Mouse (Mus musculus): ENCODE results near the gene Adamts16.
"Not testable (repeated sequence)": the region's sequence is repeated elsewhere in the genome, so short reads cannot be mapped to it uniquely, and the experiment has no call there.

Gene Adamts16
- long read RNA-seq, experiment 1: 0 reads
- long read RNA-seq, experiment 2: 0 reads

GRCm38 (mm10) chr13:70841421-70841904 is at the start of gene Adamts16:
TSS of gene Adamts16 (minus strand) at chr13:70841811.
- intact Hi-C loops (cut with DNase I): loop anchor here (5.0 kb wide), 1 partner anchor 161 kb away; no protein-coding TSS in a partner anchor

- intact Hi-C loops (cut with DNase I): no loop called here
Observed at GRCm38 (mm10) chr13:70887136-70887535, 45.5 kb upstream of the Adamts16 start.

GRCm38 (mm10) chr13:70885006-70885405 is 43.4 kb upstream of the Adamts16 start:
- intact Hi-C loops (cut with DNase I): no loop called here

GRCm38 (mm10) chr13:70883891-70884890 is 42.6 kb upstream of the Adamts16 start:
- intact Hi-C loops (cut with DNase I): no loop called here

- intact Hi-C loops (cut with DNase I): not testable (repeated sequence)
Observed at GRCm38 (mm10) chr13:70879971-70880370, 38.4 kb upstream of the Adamts16 start.

DNA sequence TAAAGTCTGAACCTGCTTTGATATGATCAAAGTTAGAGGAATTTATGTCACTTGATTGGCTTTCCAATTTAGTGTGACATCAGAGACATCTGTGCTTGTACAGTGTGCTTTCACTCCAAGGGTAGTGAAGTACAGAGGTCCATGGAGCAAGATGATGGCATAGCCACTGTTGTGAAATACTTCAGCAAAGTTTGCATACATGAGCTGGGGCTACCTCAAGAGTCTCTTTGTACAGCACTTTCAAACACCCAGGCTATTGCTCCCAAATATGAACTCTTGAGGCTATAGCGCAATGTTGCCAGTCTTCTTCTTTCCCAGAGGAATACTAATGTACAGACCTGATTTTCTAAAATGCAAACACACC is 35.9 kb upstream of the Adamts16 start:
- intact Hi-C loops (cut with DNase I): no loop called here

DNA sequence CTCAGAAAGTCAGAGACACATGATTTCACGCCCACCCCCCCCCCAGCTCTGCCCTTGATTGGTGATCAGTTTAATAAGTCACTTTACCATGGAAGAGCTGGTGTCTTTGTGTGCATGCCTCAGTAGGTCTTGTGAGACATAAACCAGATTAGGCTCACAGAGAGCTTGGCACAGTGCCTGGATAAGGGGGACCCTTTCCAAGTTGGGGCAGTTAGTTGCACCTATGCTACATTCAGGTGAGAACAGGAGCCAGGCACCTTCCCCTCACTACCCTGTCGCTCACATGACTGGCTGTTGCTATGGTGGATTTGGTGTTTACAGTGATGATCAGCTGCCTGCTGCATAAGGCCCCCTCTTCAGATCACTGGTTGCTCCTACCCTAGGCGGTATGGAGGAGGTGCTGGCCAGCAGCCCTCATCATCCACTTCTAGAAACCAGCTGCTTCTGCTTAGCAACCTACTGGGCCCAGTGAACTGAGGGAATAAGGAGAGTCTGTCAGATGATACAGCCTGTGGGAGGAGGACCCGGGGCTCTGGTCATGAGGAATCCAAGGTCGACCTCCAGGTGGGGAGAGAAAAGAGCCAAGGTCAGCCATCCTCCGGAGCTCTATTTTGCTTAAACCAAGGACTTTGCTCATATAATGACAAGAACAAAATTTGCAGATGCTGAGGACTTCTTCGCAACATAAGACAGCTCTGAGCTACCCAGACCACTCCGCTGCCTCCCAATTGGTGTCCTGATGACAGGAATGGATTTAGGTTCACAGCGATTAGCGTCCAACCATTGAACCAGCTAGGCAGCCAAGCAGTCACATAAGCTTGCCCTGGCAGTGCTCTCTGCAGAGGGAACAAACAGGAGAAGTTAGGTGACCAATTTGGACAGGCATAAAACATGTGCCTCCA is 35.3 kb upstream of the Adamts16 start:
- intact Hi-C loops (cut with DNase I): no loop called here

DNA sequence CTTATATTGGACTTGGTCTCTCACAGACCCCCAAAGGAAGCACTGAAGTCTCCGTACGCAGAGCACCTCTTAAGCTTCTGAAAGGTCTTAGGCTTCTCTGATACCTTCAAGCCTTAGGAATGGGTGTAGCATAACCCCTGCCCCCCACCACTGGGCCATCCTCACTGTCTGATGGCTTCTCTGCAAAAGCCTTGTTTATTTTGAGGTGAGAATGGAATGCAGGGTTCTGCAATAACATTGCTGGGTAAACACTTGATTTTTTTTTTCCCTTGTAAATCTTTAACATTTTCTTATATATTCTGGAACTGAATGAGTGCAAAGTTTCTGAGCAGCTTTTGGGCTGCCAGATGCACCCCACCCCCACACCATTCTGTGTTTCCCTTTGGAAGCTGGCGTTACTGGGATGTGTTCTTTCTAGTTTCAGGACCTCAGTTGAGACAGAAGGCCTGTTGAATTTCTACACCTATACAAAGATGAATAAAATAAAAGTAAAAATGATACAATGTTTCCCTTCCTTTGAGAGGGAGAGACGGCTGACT is 33.9 kb upstream of the Adamts16 start:
- intact Hi-C loops (cut with DNase I): no loop called here

DNA sequence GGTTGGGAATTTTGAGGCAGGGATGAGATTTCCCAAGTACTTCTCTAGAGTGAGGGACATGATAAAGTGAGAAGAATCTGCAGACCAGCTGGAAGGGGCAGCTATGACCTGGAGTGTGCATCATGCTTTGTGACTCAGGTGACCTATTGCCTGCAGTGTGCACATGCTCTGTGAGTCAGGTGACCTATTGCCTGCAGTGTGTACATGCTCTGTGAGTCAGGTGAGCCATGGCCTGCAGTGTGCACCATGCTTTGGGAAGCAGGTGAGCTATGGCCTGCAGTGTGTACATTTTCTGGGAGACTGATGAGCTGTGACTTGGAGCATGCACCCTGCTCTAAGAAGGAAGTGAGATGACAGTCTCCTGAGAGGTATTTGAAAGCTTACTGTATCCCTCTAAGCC is 33.1 kb upstream of the Adamts16 start:
- intact Hi-C loops (cut with DNase I): no loop called here

GRCm38 (mm10) chr13:70873851-70874250 is 32.2 kb upstream of the Adamts16 start:
- intact Hi-C loops (cut with DNase I): not testable (repeated sequence)

GRCm38 (mm10) chr13:70871049-70871448 is 29.4 kb upstream of the Adamts16 start:
- intact Hi-C loops (cut with DNase I): no loop called here

DNA sequence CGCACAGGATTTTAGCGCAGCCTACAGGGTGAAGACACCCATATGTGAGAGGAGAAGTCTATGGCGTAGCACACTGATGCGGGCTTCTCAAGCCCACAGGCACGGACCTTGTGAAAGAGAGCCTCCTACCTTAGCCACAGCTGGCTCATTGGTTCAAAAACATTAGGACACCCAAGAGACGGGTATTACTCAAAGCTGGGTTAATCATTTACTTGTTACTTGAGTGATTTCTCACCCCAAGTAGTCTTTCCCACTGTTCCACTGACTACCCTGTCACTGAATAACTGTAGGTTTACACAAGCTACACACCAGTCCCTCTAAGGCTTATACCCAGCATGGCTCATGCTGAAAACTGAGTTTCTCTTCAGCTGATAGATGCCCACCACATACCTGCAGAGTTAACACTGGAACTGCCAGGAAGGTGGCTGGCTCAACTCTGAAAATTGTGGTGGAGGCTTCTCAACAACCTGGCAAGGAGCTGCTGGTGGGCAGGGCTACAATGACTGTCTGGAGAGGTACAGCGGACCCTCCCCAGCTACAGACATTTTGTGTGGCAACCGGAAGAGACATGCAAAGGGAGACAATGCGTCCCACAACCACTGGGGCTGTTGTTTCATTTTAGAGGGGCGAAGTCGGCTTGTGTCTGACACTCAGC is 25.5 kb upstream of the Adamts16 start:
- intact Hi-C loops (cut with DNase I): no loop called here

DNA sequence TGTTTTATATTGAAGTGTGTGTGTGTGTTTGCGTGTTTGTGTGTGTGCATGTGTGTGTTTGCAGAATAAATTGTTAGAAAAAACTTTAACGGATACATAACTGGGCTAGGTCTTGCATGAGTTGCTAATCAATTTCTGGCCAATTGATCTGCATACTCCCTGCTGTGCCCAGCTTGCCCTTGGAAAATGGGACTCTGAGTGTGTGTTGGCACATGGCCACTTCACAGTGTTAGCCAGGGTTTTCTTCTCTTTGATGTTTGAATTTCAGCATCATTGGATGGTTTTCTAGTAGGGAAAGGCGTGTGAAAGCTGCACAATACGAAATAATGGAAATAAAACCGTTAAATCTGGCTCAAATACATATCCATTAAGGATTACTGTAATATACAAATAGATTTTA is 24.3 kb upstream of the Adamts16 start:
- intact Hi-C loops (cut with DNase I): no loop called here

DNA sequence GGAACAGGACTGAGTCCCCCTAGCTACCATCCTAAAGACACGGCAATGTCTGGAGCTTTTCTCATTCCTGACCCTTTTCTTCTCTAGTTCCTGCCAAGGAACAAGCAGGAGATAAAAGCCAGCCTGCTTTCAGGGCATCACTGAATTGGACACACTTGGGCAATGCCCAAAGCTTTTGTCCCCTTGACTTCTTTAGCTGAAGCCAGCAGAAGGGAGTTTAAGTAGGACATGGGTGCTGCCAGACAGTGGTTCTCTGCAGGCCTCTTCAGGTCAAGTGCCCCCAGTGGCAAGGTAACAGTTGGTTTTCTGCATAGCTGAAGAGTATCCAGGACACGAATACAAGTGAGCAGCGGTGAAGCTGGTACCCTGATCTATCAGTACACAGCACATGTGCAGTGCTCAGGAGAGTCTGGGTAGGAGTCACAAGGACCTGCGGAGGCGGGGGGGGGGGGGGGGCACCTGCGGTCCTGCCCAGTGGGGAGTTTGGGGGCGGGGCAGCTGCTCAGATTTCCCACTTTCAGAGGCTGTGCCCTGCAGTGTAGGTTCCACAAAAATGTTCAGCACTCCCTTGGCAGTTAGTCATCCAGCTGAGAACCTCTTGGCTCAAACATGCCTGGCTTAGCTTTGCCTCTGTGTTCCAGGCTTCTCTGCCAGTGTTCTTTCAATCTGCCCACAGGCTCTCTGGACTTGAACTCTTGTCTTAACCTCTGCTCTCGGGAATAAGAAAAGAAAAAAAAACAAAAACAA is 20.7 kb upstream of the Adamts16 start:
- intact Hi-C loops (cut with DNase I): no loop called here

GRCm38 (mm10) chr13:70853601-70854000 is 12.0 kb upstream of the Adamts16 start:
- intact Hi-C loops (cut with DNase I): no loop called here

DNA sequence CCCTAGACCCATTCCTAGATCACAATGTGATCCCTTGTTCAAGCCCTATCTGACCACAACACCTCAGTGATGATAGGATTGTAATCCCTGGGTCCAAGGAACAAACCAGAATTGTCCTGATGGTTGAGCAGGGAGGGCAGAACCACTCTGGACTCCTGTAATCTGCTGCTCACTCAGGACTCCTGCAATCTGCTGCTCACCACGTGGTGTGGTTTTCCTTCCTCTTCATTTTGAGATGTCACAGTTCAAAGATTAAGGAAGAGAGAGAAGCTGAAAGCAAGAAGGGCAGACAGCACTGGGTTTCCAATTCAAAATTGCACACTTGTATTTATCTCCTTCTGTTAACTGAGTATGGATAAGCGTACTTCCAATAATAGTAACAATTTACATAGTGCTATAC is 5.3 kb upstream of the Adamts16 start:
- intact Hi-C loops (cut with DNase I): no loop called here

- intact Hi-C loops (cut with DNase I): no loop called here
Observed at GRCm38 (mm10) chr13:70845526-70845925, 3.9 kb upstream of the Adamts16 start.

DNA sequence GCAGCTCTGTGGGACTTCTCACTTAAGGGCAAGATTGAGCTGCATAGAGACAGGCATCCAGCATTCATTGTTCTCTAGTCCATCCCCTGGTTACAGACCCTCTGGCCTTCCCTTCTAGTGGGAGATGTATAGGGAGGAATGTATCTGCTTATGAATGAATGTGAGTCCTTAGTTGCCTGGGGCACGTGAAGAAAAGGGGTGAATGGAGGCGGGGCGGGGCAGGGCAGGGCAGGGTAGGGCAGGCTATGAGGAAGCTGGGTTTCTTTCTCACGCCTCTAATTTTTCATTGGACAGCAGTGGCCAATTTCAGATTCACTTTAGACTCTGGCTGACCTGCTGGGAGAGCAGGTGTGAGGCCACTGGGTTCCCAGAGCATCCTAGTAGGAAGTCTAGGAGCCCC is 515 bp upstream of the Adamts16 start:
- intact Hi-C loops (cut with DNase I): loop anchor here (5.0 kb wide), 1 partner anchor 160 kb away; no protein-coding TSS in a partner anchor

DNA sequence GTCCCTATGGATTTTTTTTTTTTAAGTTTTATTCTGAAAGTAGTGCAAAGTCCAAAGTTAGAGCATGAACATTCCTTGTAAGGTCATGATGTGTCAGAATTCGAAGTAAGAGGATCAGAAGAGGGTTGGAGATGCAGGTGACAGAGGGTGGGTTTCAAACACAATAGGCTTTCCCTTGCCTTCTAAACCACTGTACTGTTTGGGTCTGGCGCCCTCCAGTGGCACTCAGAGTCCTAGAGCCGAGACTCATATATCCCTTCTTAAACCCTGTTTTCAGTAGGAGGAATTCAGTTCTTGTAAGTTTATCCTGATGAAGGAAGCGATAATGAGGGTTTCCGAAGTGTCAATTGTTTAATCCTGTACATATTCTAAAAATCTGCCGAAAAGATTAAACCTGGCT is 1.4 kb downstream of the Adamts16 start:
- intact Hi-C loops (cut with DNase I): loop anchor here (1.0 to 5.0 kb wide), 2 partner anchors 162 to 197 kb away; no protein-coding TSS in a partner anchor

DNA sequence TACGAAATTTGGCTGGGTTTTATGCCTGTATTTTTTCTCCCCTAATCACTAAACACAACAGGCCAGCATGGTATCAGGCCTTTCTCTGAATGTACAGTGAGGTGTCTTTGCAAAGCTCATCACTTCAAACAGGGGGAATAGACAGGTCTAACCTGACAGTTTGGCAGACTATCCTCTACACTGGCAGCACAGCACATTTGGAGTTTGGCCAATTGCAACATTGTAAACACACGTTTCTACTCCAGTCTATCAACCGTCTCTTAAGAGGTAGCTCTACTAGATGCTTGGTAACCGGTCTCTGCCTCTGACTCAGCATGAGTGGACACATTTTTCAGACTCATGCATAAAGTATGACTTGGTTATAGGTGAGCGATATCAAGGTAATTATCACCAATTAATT is 4.0 kb downstream of the Adamts16 start:
- intact Hi-C loops (cut with DNase I): no loop called here
